Mouse (Mus musculus) CH12F3 (cell line): ENCODE results near the gene Rhox4e.
"Not testable (repeated sequence)": the region's sequence is repeated elsewhere in the genome, so short reads cannot be mapped to it uniquely, and the experiment has no call there.

ENCODE experiments used
- in situ Hi-C: fragments of 300-500 bp; cut with MboI; formaldehyde crosslinking; loops from 2 replicates; pipeline ENCODE4 v1.14.3; 2020; ENCODE audit warnings: low sequenced_read_pairs

Rhox4e gene

GRCm38 (mm10) chrX:37557112-37557511, at the start of gene Rhox4e:
Gene Rhox4e, plus strand, starts transcription at chrX:37557412.
- in situ Hi-C loops: not testable (repeated sequence)

- in situ Hi-C loops: not testable (repeated sequence)
These were observed 43.2 kb upstream of the Rhox4e start, which contains the start of gene Rhox4d for GRCm38 (mm10) chrX:37514059-37514458. Gene Rhox4d, plus strand, starts transcription at chrX:37514359.

GRCm38 (mm10) chrX:37530152-37530551, 27.1 kb upstream of the Rhox4e start, which contains the start of gene Rhox2e:
Gene Rhox2e, plus strand, starts transcription at chrX:37530452.
- in situ Hi-C loops: not testable (repeated sequence)

- in situ Hi-C loops: not testable (repeated sequence)
These were observed 15.5 kb upstream of the Rhox4e start, which contains the start of gene Rhox3e for GRCm38 (mm10) chrX:37541719-37542118. Gene Rhox3e, plus strand, starts transcription at chrX:37542019.

GRCm38 (mm10) chrX:37571105-37571504, 13.9 kb downstream of the Rhox4e start, which contains the start of gene Rhox2f:
Gene Rhox2f, plus strand, starts transcription at chrX:37571405.
- in situ Hi-C loops: not testable (repeated sequence)

GRCm38 (mm10) chrX:37572638-37573037, 15.4 kb downstream of the Rhox4e start:
- in situ Hi-C loops: not testable (repeated sequence)

GRCm38 (mm10) chrX:37580692-37581091, 23.5 kb downstream of the Rhox4e start, which contains the start of gene Rhox3f:
Gene Rhox3f, plus strand, starts transcription at chrX:37580992.
- in situ Hi-C loops: not testable (repeated sequence)

GRCm38 (mm10) chrX:37607604-37608003, 50.4 kb downstream of the Rhox4e start, which contains the start of gene Rhox4f:
Gene Rhox4f, minus strand, starts transcription at chrX:37607704.
- in situ Hi-C loops: not testable (repeated sequence)
